Mouse (Mus musculus) granulocyte monocyte progenitor cell, adult 5-6 weeks (primary cell): ENCODE measurements around the gene Anpep. TPM values are rescaled to one million over a fixed set of nuclear protein-coding genes. Genes with fewer than 3 reads are reported as not detected.
A peak's percentile ranks its signal among the peaks of the same experiment; 100 is the strongest.
"Not testable (repeated sequence)": the region's sequence is repeated elsewhere in the genome, so short reads cannot be mapped to it uniquely, and the experiment has no call there.

Experiments used
- ATAC-seq: replicated peaks from 2 replicates; pipeline ENCODE4 v1.8.0; 2016; ENCODE audit warnings: mild to moderate bottlenecking, moderate TSS enrichment, inconsistent platforms; ENCODE audit not compliant: poor library complexity, severe bottlenecking
- total RNA-seq, 2 experiments: library from RNA; stranded (forward) in 1 of 2; stranded (reverse) in 1 of 2; fragments of 200-712, 200-1000 nt in 1 of 2; fragments of >200 nt in 1 of 2; fragmentation: Nextera tagmentation in 1 of 2; gene quantifications; 2 replicates each; pipeline ENCODE4 v1.2.3; 2014 to 2017

Gene Anpep
- total RNA-seq, 2 experiments from 2014 or later = not detected

DNA sequence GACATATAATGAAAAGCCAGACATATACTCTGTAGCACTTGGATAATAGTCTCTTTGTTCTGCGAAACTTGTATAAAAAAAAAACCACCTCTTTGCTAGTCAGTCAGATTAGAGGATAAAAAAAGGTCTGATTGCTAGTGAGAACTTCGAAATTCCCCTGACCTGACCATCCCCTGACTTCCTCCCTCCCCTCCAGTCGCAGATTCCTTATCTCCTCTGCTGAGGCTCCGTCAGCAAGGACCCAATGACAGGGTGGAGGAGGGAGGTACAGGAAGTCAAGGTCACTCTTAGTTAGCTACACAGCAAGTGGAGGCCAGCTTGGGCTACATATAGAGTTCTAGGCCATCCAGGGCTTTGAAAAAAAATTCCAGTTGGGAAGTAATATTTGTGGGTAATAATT is 41.3 kb downstream of the Anpep start:
- no peak for ATAC-seq

DNA sequence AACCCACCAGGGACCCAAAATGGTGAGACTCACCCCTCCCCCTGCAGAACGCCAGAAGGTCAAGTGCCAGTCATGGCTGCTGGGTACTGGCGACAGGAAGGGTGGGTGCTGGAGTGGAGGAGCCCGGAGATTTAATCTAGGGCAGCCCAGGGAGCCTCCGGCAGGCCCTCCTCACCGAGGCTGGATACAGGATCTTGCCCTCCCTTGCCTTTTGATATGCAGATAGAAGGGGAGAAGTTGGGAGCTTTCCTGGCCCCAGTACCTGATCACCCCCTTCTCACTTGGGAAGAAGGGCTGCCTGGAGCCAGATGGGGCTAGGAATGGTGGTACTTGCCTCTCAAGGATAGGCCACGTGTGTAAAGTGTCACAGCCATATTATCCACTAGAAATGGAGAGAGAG is 42.5 kb downstream of the Anpep start:
- no peak for ATAC-seq

DNA sequence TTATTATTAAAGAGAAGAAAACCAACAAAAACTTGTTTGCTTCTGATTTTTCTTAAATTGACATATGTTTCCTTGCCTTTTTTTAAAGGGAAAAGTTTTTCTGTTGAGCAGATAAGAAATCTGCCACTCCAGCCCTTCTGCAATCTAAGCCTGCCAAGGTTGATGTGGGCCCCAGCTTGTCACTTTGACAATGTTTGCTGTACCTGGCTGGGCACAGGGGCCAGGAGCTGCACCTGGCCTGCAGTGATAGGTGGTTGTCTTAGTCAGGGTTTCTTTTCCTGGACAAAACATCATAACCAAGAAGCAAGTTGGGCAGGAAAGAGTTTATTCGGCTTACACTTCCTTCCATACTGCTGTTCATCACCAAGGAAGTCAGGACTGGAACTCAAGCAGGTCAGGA is 47.5 kb downstream of the Anpep start:
- no peak for ATAC-seq

DNA sequence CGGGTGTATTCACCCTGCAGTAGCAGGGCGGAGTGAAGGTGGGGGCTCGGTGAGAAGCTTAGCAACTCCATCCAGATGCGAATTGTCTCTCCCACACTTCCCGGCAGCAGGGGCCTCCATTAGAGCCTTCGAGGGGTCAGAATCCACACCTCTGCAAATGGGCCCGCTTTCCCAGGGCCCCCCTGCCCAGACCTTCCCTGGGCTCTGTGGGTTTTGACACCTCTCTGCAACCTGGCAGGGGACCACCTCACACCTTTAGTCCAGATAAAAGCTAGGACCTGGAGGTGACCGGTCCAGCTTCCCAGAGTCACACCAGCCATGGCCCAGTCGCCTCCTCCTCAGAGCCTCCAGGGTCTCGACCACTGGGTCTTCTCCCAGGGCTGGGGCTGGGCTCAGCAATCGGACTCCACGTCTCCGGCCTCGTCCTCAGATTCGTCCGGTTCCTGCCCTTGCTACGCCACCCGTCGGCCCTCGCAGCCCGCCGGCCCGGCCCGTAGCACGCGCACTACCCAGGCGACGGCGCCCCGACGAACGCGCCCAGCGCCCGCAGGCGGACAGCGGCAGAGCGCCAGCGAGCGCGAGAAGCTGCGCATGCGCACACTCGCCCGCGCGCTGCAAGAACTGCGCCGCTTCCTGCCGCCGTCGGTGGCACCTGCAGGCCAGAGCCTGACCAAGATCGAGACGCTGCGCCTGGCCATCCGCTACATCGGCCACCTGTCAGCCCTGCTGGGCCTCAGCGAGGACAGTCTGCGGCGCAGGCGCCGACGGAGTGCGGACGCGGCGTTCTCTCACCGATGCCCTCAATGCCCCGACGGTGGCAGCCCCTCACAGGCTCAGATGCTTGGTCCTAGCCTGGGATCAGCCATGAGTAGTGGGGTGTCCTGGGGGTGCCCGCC is 50.0 kb downstream of the Anpep start, which contains the start of gene Mesp2:
Gene Mesp2, plus strand, starts transcription at position 117 of the 896 bp plus-strand sequence.
- ATAC-seq = peak; percentile 76

DNA sequence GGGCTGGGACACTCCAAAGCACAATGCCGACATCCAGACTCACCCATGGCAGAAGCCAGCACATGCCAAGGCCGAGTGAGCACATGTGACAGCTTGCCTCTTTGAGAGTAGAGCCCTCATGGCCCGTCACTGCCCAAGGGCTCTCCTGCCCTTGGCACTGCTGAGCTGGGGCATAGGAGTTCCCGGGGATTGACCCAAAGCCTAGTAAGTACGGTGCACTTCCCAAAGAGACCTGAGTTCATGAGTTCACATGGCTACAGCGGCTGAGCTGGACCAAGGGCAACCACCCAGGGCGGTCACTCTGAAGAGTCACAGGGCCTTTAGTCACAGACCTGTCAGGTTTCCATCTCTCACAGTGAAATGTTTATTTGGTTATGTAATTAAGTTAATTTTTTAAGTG is 52.3 kb downstream of the Anpep start:
- no peak for ATAC-seq

DNA sequence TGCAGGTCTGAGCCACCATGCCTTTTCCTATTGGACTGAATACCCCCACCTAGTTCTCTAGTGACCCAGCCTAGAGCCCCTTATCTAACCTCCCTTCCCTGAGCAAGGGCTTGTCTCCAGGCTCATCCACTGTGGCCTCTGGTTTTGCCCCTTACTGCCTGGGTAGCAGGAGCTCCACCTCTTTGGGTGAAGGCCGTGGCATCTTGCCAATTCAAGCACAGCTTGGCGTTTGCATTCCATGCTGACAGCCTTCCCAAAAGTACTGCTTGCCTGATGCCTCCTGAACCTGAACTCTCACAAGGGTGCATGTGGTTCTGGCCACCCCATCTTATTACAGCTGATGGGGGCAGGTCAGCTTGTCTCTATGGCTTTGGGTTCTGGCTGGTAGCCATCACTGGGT is 57.0 kb downstream of the Anpep start:
- no peak for ATAC-seq

DNA sequence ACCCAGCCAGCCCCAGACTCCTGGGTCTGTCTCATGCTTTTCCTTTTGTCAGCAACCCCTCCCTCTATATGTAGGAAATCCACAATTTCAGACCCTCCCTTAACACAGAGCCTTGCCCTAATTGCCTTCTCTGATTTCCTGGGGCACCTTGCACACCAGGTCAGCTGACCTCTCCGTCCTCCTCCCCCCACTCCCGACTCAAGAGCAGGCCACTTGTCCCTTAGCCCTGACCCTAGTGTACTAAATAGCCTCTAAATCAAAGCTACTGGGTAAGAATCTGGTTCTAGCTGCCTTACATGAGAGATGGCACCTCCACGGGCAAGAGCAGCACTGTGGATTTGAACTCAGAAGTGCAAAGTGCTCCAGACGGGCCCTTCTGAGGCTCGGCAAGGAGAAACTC is 58.8 kb downstream of the Anpep start:
- ATAC-seq = no peak

DNA sequence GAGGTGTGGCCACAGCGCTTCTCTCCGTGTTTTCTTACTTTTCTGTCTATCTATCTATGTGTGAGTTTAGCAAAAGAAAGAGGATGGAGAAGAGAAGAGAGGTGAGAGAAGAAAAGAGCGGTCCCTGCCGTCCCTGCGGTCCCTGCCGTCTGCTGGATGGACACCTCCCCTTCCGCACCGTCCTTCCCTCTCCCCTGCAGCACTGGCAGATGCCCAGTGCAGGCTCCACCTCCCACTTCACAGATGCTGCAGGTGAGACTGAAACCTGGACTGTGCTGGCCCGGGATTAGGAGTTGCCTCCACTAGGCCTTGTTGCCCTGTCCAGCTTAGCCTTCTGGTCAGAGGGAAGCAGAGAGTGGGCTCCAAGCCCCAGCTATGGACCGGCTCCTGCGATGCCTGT is 59.5 kb downstream of the Anpep start:
- ATAC-seq = no peak

DNA sequence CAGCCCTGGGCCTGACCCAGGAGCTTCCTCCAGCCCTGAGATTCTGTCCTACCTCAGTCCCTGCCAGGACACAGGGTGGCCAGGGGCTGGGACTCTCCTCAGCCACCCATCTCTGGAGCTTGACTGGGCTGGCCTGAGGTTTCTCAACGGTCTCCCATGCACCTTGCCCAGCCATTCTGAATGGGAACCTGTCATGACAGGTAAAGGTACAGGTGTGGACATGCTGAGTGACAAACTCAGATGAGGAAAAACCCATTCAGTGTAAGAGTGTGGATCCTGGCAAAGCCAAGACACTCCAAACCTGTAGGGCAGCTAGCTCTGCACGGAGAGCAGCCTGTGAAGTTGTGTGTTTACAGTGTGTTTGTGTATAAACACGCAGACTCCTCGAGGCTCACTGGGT is 60.5 kb downstream of the Anpep start:
- ATAC-seq = no peak

DNA sequence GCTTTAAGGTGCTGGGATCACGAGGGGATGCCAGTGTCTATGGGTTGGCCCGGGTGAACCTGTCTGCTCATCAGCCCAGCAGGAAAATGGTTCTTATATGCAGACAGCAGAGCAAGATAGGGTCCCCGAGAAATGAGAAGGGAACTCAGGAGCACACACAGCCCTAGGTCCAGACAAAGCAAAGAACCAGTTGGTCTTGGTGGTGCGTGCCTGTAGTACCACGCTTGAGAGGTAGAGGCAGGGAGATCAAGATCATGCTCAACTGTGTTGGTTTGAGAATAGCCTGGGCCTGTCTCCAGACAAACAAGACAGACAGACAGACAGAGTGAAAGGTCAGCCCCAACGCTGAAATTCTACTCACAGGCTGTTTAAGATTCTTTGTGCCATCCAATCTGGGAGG is 61.4 kb downstream of the Anpep start:
- ATAC-seq = no peak

DNA sequence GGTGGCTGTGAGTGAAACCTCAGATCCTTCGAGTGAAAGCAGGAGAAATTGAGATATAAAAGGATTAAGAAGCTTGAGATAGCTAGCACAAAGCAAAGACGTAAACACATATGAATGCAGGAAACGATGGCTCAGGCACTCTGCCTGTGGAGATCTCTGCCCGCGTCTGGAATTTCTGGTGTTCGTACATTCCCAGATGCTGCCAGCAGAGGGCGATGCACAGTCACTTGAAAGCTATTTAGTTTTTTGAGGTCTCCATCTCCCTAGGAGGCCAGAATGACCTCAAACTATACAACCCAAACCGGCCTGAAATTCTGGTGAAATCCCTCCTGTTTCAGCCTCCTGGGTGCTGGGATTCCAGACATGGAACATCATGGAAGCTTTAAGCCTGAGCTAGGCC is 61.8 kb downstream of the Anpep start:
- peak; percentile 51; the same call in 1 of the 2 replicates for ATAC-seq

DNA sequence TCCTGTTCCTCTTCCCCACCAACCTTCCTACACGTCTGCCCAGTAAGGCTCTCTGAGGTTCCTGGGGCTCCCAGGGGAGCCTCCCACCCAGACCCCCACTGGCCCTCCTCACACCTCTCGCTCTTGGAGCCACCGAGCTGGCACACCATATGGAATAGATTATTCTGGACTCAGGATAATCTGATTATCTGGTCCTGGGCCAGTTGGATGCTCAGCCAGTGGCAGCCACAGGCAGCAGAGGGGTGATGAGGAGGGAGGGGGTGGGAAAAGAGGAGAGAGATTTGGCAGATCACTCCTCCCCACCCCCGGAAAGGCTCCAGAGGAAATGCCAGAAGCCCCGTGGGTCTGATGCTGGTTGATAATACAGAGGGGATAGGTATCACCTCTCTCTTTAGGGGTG is 62.3 kb downstream of the Anpep start:
- no peak for ATAC-seq

DNA sequence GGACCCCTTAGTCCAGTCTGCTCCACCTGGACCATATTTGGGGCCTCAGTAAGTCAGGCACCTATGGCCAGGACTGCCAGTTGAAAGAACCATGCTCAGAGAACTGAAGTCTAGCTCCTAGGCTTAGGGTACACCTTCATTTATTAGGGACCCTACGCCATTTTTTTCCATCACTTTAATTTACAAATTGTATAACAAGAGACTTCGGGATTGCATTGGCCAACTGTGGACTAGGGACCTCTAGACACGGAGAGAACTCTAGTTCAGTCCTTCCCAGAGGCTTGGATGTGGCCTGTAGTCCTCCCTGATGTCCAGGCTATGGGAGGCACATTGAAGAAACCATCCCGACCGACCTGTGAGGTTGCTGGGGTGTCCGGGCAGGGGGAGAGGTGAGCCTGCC is 67.2 kb downstream of the Anpep start, which contains the start of gene Mesp1:
Gene Mesp1, minus strand, starts transcription at position 101 of the 400 bp plus-strand sequence.
- no peak for ATAC-seq

DNA sequence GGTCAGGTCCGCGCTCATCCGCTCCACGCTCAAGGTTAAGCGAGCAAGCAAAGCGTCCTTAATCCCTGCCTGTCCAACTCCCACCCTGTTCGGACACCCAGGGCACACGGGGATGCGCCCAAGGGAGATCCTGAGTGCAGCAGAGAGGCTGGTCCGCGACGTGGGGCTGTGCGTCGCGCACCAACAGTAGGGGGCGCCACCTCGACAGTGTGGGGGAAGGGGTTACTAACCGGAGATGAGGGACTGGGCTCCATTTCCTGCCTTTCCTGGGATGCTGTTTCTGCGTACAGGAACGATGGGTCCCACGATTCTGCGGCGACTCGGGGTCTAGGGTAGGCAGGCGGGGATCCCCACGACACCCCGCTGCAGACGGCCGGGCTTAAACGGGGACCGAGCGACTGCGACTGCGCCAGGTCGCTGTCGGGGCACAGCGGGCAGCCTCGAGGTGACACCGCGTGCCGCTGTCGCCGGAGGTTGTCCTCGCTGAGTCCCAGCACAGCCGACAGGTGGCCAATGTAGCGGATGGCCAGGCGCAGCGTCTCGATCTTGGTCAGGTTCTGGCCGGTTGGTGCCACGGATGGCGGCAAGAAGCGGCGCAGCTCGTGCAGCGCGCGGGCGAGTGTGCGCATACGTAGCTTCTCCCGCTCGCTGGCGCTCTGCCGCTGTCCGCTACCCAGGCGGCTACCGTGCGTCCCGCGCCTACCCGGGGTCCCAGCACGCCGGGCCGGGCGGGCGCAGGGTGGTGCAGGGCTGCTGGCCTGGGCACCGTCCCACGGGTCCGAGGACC is 68.0 kb downstream of the Anpep start:
- ATAC-seq = peak; percentile 55

DNA sequence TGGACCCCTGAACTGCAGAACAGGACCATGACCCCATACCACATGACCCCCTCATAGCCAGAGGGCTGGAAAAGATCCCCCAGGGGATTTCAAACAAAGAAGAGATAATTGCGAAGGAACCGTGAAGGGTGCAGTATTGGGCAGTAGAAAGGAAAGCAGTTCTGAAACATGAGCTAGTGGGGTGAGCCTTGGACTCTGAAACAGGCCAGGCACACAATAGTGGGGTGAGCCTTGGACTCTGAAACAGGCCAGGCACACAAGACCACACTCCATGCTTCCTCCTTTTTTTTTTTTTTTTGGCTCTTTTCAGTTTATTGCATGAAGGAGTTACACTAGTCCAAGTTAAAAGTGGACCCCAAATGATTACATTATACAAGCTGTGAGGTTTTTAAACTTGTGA is 71.0 kb downstream of the Anpep start:
- ATAC-seq = not testable (repeated sequence)

DNA sequence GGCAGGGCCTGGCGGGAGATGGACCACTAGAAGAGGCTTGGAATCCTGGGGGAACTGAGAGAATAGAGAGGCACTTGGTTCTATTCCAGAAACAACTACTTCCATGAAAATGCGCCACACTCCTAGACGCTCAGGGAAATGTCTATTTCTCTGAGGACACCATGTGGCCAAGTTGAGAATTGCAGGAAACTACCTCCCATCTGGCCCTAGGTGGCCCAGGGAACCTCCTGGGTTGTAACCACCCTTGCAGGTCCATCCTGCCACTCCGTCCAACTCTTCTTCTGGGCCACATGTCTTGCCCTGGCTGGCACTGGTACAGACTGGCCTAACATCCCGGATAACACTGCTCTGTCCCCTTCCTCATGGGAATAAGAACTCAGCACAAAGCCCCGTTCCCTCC is 74.6 kb downstream of the Anpep start:
- ATAC-seq = peak; percentile 75

DNA sequence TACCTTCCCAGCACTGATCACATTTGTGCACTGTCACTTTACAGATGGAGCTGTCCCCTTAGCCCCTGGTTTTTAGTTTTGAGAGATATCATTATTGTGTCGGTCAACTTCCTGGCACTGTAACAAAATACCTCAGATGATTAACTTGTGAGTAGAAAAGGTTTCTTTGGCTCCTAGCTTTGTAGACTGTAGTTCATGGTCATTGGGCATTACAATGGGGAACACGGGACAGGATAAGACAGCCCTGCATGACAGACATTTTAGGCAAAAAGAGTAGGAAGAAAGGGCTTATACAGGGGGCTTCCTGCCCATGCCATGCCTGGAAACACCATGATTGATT is 78.4 kb downstream of the Anpep start:
- ATAC-seq = no peak

DNA sequence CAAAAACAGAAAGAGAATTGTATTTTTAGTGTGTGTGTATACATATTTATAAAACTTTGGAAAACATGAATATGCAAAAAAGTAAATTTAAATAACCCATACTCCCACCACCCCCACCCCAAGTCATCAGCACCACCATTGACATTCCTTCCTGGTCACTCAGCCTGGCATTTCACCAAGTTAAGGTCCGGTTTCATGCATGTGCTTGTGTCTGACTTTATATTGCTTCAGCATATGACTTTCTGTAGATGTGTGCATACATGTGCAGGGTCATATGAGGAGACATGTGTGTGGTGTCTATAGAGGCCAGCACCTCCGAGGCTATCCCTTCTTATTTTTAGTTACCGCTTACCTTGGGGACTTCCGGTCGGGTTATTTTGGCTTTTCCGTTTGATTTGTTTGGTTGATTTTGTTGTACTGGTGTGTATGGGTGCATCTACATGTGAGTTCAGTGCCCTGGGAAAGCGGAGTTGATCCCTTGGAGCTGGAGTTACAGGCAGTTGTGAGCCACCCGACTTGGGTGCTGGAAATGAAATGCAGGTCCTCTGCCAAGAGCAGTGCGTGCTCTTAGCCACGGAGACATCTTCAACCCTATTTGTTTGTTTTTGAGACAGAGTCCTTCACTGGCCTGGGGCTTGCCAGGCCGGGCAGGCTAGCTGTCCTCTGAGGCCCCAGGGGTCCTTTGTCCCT is 78.9 kb downstream of the Anpep start:
- no peak for ATAC-seq

DNA sequence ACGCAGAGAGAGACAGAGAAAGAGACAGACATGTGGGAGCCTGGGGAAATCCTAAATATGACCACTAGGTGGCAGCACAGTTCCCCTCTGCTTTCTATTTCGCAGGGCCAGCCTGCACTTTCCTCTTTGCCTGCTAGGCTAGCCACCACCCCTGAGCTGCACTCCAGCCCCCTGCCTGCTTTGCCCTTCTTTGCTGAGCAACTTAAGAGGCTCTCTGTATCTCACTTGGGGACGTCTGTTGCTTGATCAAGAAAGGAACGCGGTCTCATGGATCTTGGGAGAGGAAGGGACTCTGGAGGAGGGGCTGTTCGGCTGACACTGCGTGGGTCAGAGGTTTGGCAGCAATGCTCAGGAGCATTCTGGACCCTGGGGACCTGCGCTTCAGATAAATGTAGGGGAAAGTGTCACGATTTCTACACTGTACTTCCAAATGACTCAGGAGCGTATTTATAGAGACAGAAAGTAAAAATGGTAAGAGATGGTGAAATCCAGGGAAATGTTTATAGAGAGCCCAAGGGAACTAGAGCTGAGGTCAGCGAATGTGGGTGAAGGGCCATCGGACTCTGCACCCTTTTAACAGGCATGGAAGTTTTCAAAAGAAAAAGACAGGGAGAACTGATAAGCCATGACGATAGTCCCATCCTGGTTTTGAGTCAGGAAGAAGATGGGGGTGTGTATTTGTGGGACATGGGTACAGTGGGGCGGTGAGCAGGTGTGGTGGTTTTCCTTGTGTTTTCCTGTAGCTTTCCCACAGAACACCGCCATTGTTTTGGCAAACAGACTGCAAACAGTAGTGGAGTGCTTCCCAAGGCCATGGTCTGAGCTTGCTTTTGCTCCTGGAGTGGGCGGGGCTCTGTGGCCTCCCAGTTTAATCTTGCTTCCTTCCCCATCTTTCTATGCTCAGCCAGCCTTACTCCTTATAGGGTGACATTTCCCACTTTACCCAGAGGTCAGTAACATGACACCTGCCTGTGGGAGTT is 79.9 kb downstream of the Anpep start:
- ATAC-seq = peak; percentile 84
